Mouse (Mus musculus): ENCODE results near the gene Mapk14.
A peak's percentile ranks its signal among the peaks of the same experiment; 100 is the strongest.

GRCm38 (mm10) chr17:28776817-28777216 is 85.7 kb downstream of the Mapk14 start:
- TF ChIP-seq POLR2A (IDR thresholded peaks at IDR 0.05; ENCODE audit: insufficient read depth, low read length) (no peak), CTCF (IDR thresholded peaks at IDR 0.05; ENCODE audit: low read depth, low read length) (peak; percentile 62), EP300 (IDR thresholded peaks at IDR 0.05; ENCODE audit: insufficient read depth, low read depth, low read length) (no peak)

Measured in ES-Bruce4 (cell line).